8 mouse cellular contexts compared by ENCODE assay signal in genomic region chr13:49187288-49188218, GRCm38 (mm10). TPM values are rescaled to one million over a fixed set of nuclear protein-coding genes. Genes with fewer than 3 reads are reported as not detected.
DNase-seq lines count a peak whose midpoint lies in the region; ATAC-seq and TF ChIP-seq lines count a peak whose summit lies in the region.

Gene Ninj1, plus strand, starts transcription at chr13:49187485.

- peak; percentile 94 for DNase-seq in CD4-positive, CD25-positive, alpha-beta regulatory T cell, adult 2 months (ENCODE audit: low read depth, low spot score)
- peak; percentile 85 for DNase-seq in brain, embryonic 14.5 days (ENCODE audit: low read depth)
- DNase-seq in kidney, postnatal 0 days (ENCODE audit: low spot score) = peak; percentile 87
- DNase-seq in liver, embryonic 14.5 days (ENCODE audit: low read depth in 3 of 3, low spot score in 3 of 3) = peak; percentile 69 to 82 (median 71)
- DNase-seq in neural tube, embryonic 10.5 days (ENCODE audit: extremely low spot score, low spot score) = peak; percentile 81

- peak; percentile 87 for TF ChIP-seq POLR2A in brain, embryonic 14.5 days (IDR thresholded peaks at IDR 0.05; ENCODE audit: borderline replicate concordance, extremely low read depth, insufficient read depth, insufficient read length, poor library complexity, severe bottlenecking)

- no peaks in the 10 kb centered on the region for H3K36me3 ChIP-seq in erythroblast, embryonic 14.5 days (ENCODE audit: control insufficient read depth)
- no peaks in the 10 kb centered on the region for H3K36me3 ChIP-seq in heart, embryonic 12.5 days
- no peaks in the 10 kb centered on the region for H3K36me3 ChIP-seq in kidney, postnatal 0 days (ENCODE audit: insufficient read depth, low read length)
- no peaks in the 10 kb centered on the region for H3K36me3 ChIP-seq in liver, embryonic 14.5 days (replicated peaks; ENCODE audit: control insufficient read depth, insufficient read depth, low read depth)
- H3K36me3 ChIP-seq in stomach, embryonic 15.5 days = no peaks in the 10 kb centered on the region

- no peaks in the 10 kb centered on the region for H3K27me3 ChIP-seq in erythroblast, embryonic 14.5 days (ENCODE audit: control insufficient read depth)
- no peaks in the 10 kb centered on the region for H3K27me3 ChIP-seq in heart, embryonic 12.5 days (replicated peaks)
- H3K27me3 ChIP-seq in kidney, postnatal 0 days (ENCODE audit: insufficient read depth, low read length) = no peaks in the 10 kb centered on the region
- no peaks in the 10 kb centered on the region for H3K27me3 ChIP-seq in liver, embryonic 14.5 days (ENCODE audit: control insufficient read depth, insufficient read depth, low read length)
- H3K27me3 ChIP-seq in stomach, embryonic 15.5 days (replicated peaks) = no peaks in the 10 kb centered on the region

- peak within 1 kb of the TSS; percentile 97 for H3K4me2 ChIP-seq in heart, embryonic 12.5 days
- H3K4me2 ChIP-seq in kidney, postnatal 0 days (ENCODE audit: low read length) = peak within 1 kb of the TSS; percentile 95
- H3K4me2 ChIP-seq in liver, embryonic 14.5 days (ENCODE audit: low read depth) = peak within 1 kb of the TSS; percentile 95
- peak within 1 kb of the TSS; percentile 97 for H3K4me2 ChIP-seq in stomach, embryonic 15.5 days

- peak within 1 kb of the TSS; percentile 81 for H3K9ac ChIP-seq in heart, embryonic 12.5 days
- peak within 1 kb of the TSS; percentile 73 for H3K9ac ChIP-seq in kidney, postnatal 0 days (ENCODE audit: low read depth, low read length)
- H3K9ac ChIP-seq in liver, embryonic 14.5 days (replicated peaks) = peak within 1 kb of the TSS; percentile 68
- H3K9ac ChIP-seq in stomach, embryonic 15.5 days = peak within 1 kb of the TSS; percentile 77

- peak within 1 kb of the TSS; percentile 86 for H3K27ac ChIP-seq in heart, embryonic 12.5 days (ENCODE audit: poor library complexity, severe bottlenecking)
- H3K27ac ChIP-seq in kidney, postnatal 0 days = peak within 1 kb of the TSS; percentile 90
- H3K27ac ChIP-seq in liver, embryonic 14.5 days = peak within 1 kb of the TSS; percentile 20
- peak within 1 kb of the TSS; percentile 73 for H3K27ac ChIP-seq in stomach, embryonic 15.5 days

- no peak for TF ChIP-seq EP300 in liver, embryonic 14.5 days (IDR thresholded peaks at IDR 0.05; ENCODE audit: low read depth)

- ATAC-seq in heart, embryonic 12.5 days (ENCODE audit: insufficient number of reproducible peaks, low FRiP score) = peak; percentile 93
- ATAC-seq in kidney, postnatal 0 days (replicated peaks; ENCODE audit: low FRiP score, low read depth) = peak; percentile 88
- peak; percentile 86 for ATAC-seq in liver, embryonic 14.5 days (ENCODE audit: insufficient read depth)
- peak; percentile 90 for ATAC-seq in stomach, embryonic 15.5 days (ENCODE audit: insufficient read depth, low FRiP score, low read depth)

- under 1% methylated on average over 66 of the region's 87 CpGs for WGBS in heart, embryonic 12.5 days
- under 1% methylated on average over 64 of the region's 87 CpGs for WGBS in kidney, postnatal 0 days
- WGBS in liver, embryonic 14.5 days (ENCODE audit: insufficient replicate concordance) = under 1% methylated on average over 83 of the region's 87 CpGs
- WGBS in stomach, embryonic 15.5 days = under 1% methylated on average over 85 of the region's 87 CpGs

- no peak for TF ChIP-seq CTCF in brain, embryonic 14.5 days (IDR thresholded peaks at IDR 0.05; ENCODE audit: borderline replicate concordance, extremely low read depth, insufficient read depth, insufficient read length)
- no peak for TF ChIP-seq CTCF in kidney, postnatal 0 days (IDR thresholded peaks at IDR 0.05; ENCODE audit: low read depth)
- TF ChIP-seq CTCF in liver, embryonic 14.5 days (IDR thresholded peaks at IDR 0.05; ENCODE audit: low read depth) = no peak

- H3K4me3 ChIP-seq in erythroblast, embryonic 14.5 days (replicated peaks) = peak within 1 kb of the TSS; percentile 71
- peak within 1 kb of the TSS; percentile 72 for H3K4me3 ChIP-seq in heart, embryonic 12.5 days
- H3K4me3 ChIP-seq in kidney, postnatal 0 days (replicated peaks; ENCODE audit: low read depth, low read length) = peak within 1 kb of the TSS; percentile 75
- H3K4me3 ChIP-seq in liver, embryonic 14.5 days (ENCODE audit: insufficient read depth in 1 of 2, low read depth in 2 of 2, low read length in 2 of 2) = peak within 1 kb of the TSS; percentile 62 to 70
- H3K4me3 ChIP-seq in stomach, embryonic 15.5 days (replicated peaks) = peak within 1 kb of the TSS; percentile 84

- H3K4me1 ChIP-seq in erythroblast, embryonic 14.5 days (ENCODE audit: control insufficient read depth) = peaks cover 40% of the 10 kb centered on the region
- H3K4me1 ChIP-seq in heart, embryonic 12.5 days (replicated peaks) = peaks cover 68% of the 10 kb centered on the region
- peaks cover 45% of the 10 kb centered on the region for H3K4me1 ChIP-seq in kidney, postnatal 0 days (replicated peaks; ENCODE audit: insufficient read depth, low read length)
- peaks cover 8 to 37% of the 10 kb centered on the region in 2 experiments for H3K4me1 ChIP-seq in liver, embryonic 14.5 days (replicated peaks; ENCODE audit: control insufficient read depth in 2 of 2, insufficient read depth in 2 of 2, low read length in 1 of 2)
- H3K4me1 ChIP-seq in stomach, embryonic 15.5 days = peaks cover 59% of the 10 kb centered on the region

- H3K9me3 ChIP-seq in erythroblast, embryonic 14.5 days (ENCODE audit: control insufficient read depth, low read length) = no peaks in the 10 kb centered on the region
- no peaks in the 10 kb centered on the region for H3K9me3 ChIP-seq in heart, embryonic 12.5 days (replicated peaks)
- H3K9me3 ChIP-seq in kidney, postnatal 0 days (replicated peaks; ENCODE audit: low read length) = no peaks in the 10 kb centered on the region
- H3K9me3 ChIP-seq in liver, embryonic 14.5 days (ENCODE audit: control insufficient read depth, low read length) = no peaks in the 10 kb centered on the region
- no peaks in the 10 kb centered on the region for H3K9me3 ChIP-seq in stomach, embryonic 15.5 days

RNA-seq across cellular contexts. Expression of gene Ninj1, which starts in this region (rescaled TPM):
- polyA plus RNA-seq in brain, embryonic 14.5 days (2012; rRNA removed) = 22.5 and 26.7 TPM in 2 replicates
- polyA plus RNA-seq in erythroblast, embryonic 14.5 days (2012) = 1.8 and 1.9 TPM in 2 replicates
- 51.0 and 55.8 TPM in 2 replicates for polyA plus RNA-seq in heart, embryonic 12.5 days (2016; fragmentation: Nextera tagmentation; extraction: Ambion mirVana)
- polyA plus RNA-seq in kidney, postnatal 0 days (2015; fragmentation: Nextera tagmentation; extraction: Ambion mirVana) = 122 and 127 TPM in 2 replicates
- 29.0 and 43.5 TPM in 2 replicates for polyA plus RNA-seq in liver, embryonic 14.5 days (2012; rRNA removed)
- 43.7 and 45.6 TPM in 2 replicates for polyA plus RNA-seq in liver, embryonic 14.5 days (2014; fragmentation: Nextera tagmentation; extraction: Ambion mirVana)
- polyA plus RNA-seq in stomach, embryonic 15.5 days (2015; fragmentation: Nextera tagmentation; extraction: Ambion mirVana) = 52.5 and 54.3 TPM in 2 replicates

Comparison
In these comparisons a context has a peak if more than half of its experiments do, and no peak if none do; other contexts are left out.
1. Peak in every context shown above with its lines: DNase-seq, ATAC-seq, H3K4me3 ChIP-seq and H3K27ac ChIP-seq.
2. H3K27ac ChIP-seq: peak in every context shown above with its lines; median percentile 90 in kidney, postnatal 0 days; 86 in heart, embryonic 12.5 days; 73 in stomach, embryonic 15.5 days; 20 in liver, embryonic 14.5 days.